Mouse (Mus musculus): ENCODE results near the gene Lag3.
A peak's percentile ranks its signal among the peaks of the same experiment; 100 is the strongest.

- TF ChIP-seq CTCF (IDR thresholded peaks at IDR 0.05; ENCODE audit: borderline replicate concordance, insufficient read depth, low read depth, low read length), result no peak
- peak; percentile 10; the same call in 1 of the 2 replicates for TF ChIP-seq POLR2A (IDR thresholded peaks at IDR 0.05; ENCODE audit: borderline replicate concordance, insufficient read depth, low read length)
Measured at GRCm38 (mm10) chr6:124919695-124920317, 8.3 kb upstream of the Lag3 start, which contains the start of gene Ptms.

All from cerebellum, adult 2 months (tissue).